Mouse (Mus musculus) ZHBTc4 (cell line): Measurements from ENCODE around the gene Klk10.

Experiments used
- DNase-seq: peaks from one replicate; pipeline ENCODE4 v3.0.0-alpha.2; 2011; ENCODE audit warnings: low read depth, low spot score

Klk10 gene

GRCm38 (mm10) chr7:43796355-43796754 lies 15.5 kb downstream of the Klk10 start:
- DNase-seq, result no peak

- DNase-seq, result peak; percentile 51
Measured at GRCm38 (mm10) chr7:43797333-43797769, 16.5 kb downstream of the Klk10 start, which contains the start of gene Klk8. TSS of gene Klk8 (plus strand) at chr7:43797577.

- DNase-seq, result no peak
Measured at GRCm38 (mm10) chr7:43797844-43798462, 17.1 kb downstream of the Klk10 start.

GRCm38 (mm10) chr7:43799876-43800275 lies 19.0 kb downstream of the Klk10 start:
- peak; percentile 81 for DNase-seq

- no peak for DNase-seq
Measured at GRCm38 (mm10) chr7:43810994-43811393, 30.2 kb downstream of the Klk10 start, which contains the start of gene Klk7. TSS of gene Klk7 (plus strand) at chr7:43811294.

GRCm38 (mm10) chr7:43815211-43815610 lies 34.4 kb downstream of the Klk10 start:
- DNase-seq, result no peak

- DNase-seq, result peak; percentile 86
Measured at GRCm38 (mm10) chr7:43816746-43817145, 35.9 kb downstream of the Klk10 start.

- DNase-seq, result no peak
Measured at GRCm38 (mm10) chr7:43821581-43821980, 40.7 kb downstream of the Klk10 start.

GRCm38 (mm10) chr7:43824199-43824598 lies 43.4 kb downstream of the Klk10 start, which contains the start of gene Klk6:
TSS of gene Klk6 (plus strand) at chr7:43824499.
- no peak for DNase-seq

- no peak for DNase-seq
Measured at GRCm38 (mm10) chr7:43826056-43826455, 45.2 kb downstream of the Klk10 start.

- DNase-seq, result no peak
Measured at GRCm38 (mm10) chr7:43827706-43828105, 46.9 kb downstream of the Klk10 start.

- DNase-seq, result no peak
Measured at GRCm38 (mm10) chr7:43829006-43829405, 48.2 kb downstream of the Klk10 start.
